33 mouse cellular contexts compared by ENCODE assay signal in the genomic region with DNA sequence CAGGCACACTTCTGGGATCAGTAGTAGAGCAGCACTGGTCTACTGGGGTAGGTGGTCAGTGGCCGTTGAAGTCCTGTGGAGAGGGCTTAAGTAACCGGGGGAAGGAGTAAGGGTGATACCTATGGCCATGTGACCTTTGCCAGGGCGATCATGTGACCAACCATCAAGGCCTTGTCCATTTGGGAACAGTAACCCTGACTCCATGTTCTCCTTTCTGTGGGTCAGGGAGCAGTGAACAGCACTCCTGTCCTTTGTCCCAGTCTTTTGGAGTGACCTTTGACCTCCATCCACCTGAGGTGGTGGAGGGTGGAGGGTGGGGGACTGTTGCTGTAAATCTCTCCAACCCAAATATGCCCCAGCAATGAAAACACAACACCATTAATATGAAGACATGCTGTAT. TPM values are rescaled to one million over a fixed set of nuclear protein-coding genes. Genes with fewer than 3 reads are reported as not detected.
"Had no signal": no experiment of that assay in that cellular context is flagged by ENCODE, and none has a peak within 500 bp of the region (broad histone marks: within the 10 kb centered on the region; RNA-seq: fewer than 3 reads in every experiment).

No protein-coding gene starts in this region.

- H3K9ac ChIP-seq: kidney, embryonic 15.5 days; limb, embryonic 12.5 days; limb, embryonic 15.5 days; liver, embryonic 14.5 days; liver, postnatal 0 days; lung, embryonic 14.5 days; midbrain, embryonic 12.5 days; neural tube, embryonic 13.5 days had no signal

- H3K4me2 ChIP-seq: kidney, embryonic 15.5 days; limb, embryonic 12.5 days; limb, embryonic 15.5 days; liver, embryonic 11.5 days; lung, embryonic 14.5 days; midbrain, embryonic 12.5 days; neural tube, embryonic 13.5 days had no signal

- H3K9me3 ChIP-seq: kidney, embryonic 15.5 days; limb, embryonic 12.5 days; limb, embryonic 15.5 days; midbrain, embryonic 12.5 days; neural tube, embryonic 13.5 days had no signal

- DNase-seq: kidney, adult 8-10 months; kidney, postnatal 10 days; kidney, postnatal 36 days; layer of hippocampus, postnatal 36 days; left cerebral cortex, postnatal 4 days; liver, postnatal 0 days; lung, embryonic 14.5 days; retina, postnatal 1 day; thymus, adult 18-20 months; thymus, postnatal 36 days had no signal

- H3K27me3 ChIP-seq: kidney, embryonic 15.5 days; limb, embryonic 12.5 days; limb, embryonic 15.5 days; midbrain, embryonic 12.5 days; neural tube, embryonic 13.5 days had no signal

- H3K4me3 ChIP-seq: kidney, embryonic 15.5 days; left cerebral cortex, adult 2 months; limb, embryonic 12.5 days; limb, embryonic 15.5 days; midbrain, embryonic 12.5 days; myocyte; neural tube, embryonic 13.5 days had no signal

- ATAC-seq: liver, postnatal 0 days; midbrain, embryonic 16.5 days had no signal

- H3K27ac ChIP-seq: kidney, embryonic 15.5 days; left cerebral cortex, adult 2 months; limb, embryonic 12.5 days; limb, embryonic 15.5 days; liver, embryonic 14.5 days; macrophage; midbrain, embryonic 12.5 days; neural tube, embryonic 13.5 days; stomach, postnatal 0 days had no signal

- H3K4me1 ChIP-seq: kidney, embryonic 15.5 days; limb, embryonic 12.5 days; limb, embryonic 15.5 days; midbrain, embryonic 12.5 days; neural tube, embryonic 13.5 days had no signal

- H3K36me3 ChIP-seq: kidney, embryonic 15.5 days; limb, embryonic 12.5 days; limb, embryonic 15.5 days; midbrain, embryonic 12.5 days; neural tube, embryonic 13.5 days had no signal

RNA-seq across cellular contexts. Expression of a gene that starts 1.2 kb away (rescaled TPM):
- total RNA-seq: left cerebral cortex, adult 2 months; monocyte, adult 5-6 weeks; neutrophil, adult 5-6 weeks had no signal
- polyA plus RNA-seq: macrophage; small intestine, adult 2 months had no signal

RNA-seq across cellular contexts. Expression of a gene that starts 2.2 kb away (rescaled TPM):
- total RNA-seq: layer of hippocampus, adult 8-10 months; layer of hippocampus, postnatal 10 days; layer of hippocampus, postnatal 36 days; left cerebral cortex, adult 2 months; left cerebral cortex, postnatal 10 days; left cerebral cortex, postnatal 4 days; megakaryocyte, adult 5-6 weeks; monocyte, adult 5-6 weeks; neutrophil, adult 5-6 weeks had no signal
- polyA plus RNA-seq: kidney, embryonic 15.5 days; limb, embryonic 12.5 days; limb, embryonic 15.5 days; liver, embryonic 11.5 days; liver, embryonic 14.5 days; liver, postnatal 0 days; lung, embryonic 14.5 days; lung, postnatal 0 days; macrophage; midbrain, embryonic 12.5 days; midbrain, embryonic 16.5 days; myocyte; neural tube, embryonic 13.5 days; small intestine, adult 2 months; spleen, adult 2 months; stomach, embryonic 14.5 days; urinary bladder, adult 2 months had no signal
